Mouse (Mus musculus) yolk sac, embryonic 10.5 days (tissue): Measurements from ENCODE around the gene Olfr597.
"Not testable (repeated sequence)": the region's sequence is repeated elsewhere in the genome, so short reads cannot be mapped to it uniquely, and the experiment has no call there.

Source experiments
- DNase-seq: peaks from one replicate; pipeline ENCODE4 v3.0.0-alpha.2; 2017; ENCODE audit warnings: low spot score

Gene Olfr597

GRCm38 (mm10) chr7:103316015-103316414 is at the start of gene Olfr597:
TSS of gene Olfr597 (plus strand) at chr7:103316315.
- DNase-seq: not testable (repeated sequence)

DNA sequence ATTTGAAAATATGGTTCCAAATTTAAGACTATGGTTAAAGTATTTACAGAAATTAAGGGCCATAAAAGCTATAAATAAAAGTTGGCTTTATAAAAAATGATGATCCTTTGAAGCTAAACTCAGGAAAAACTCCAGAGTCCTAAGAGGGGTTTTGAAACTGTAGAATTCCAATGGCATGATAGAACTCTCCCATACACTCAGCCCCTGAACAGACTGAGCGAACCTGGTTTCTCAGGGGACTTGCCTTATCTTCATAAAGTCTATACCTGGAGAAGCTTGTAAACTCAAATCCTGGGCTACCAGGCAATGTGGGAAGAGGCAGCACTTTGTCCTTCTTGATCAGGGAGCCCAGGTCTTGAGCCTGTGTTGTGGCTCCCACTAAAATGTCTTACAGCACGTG is 10.8 kb upstream of the Olfr597 start, which contains the start of gene Olfr596:
Gene Olfr596, plus strand, starts transcription at position 301 of the 400 bp plus-strand sequence.
- not testable (repeated sequence) for DNase-seq

DNA sequence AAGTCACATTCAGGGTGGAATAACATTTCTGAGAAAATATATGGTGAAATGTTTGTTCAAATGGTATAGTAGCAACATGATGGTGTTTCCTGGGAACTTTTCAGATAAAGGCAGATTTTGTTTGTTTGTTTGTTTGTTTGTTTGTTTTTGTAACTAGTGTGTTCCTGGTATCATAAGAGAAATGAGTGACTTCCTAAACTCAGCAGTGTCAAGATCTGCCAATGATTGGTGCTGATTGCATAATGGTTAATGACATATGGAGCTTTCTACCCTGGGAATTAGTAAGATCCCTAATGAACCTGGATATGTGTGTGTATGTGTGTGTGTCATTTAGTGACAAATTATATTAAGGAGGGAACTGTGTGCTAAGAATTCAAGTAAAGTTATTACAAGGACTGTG is 7.2 kb downstream of the Olfr597 start, which contains the start of gene Olfr598:
Gene Olfr598, plus strand, starts transcription at position 301 of the 400 bp plus-strand sequence.
- DNase-seq: no peak

- no peak for DNase-seq
These were observed 19.5 kb downstream of the Olfr597 start, which contains the start of gene Olfr599 for GRCm38 (mm10) chr7:103335617-103336016. TSS of gene Olfr599 (plus strand) at chr7:103335917.

DNA sequence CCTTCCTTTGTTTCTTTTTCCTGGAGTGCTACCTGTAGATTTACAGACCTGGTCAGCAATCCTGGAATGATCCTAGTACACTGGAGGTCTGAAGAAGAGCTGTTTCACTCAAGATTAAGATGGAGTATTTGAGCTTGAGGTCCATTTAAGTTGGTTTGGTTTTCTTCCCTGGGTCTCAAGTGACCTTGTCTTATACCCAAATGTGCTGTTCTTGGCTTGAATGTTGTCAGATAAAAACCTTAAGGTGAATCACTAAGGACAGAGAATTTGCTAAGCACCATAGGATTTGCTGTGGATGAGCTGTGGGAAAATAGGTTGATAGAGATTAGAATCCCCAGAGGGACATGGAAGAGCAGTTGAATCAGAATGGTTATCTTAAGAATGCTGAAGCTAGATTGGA is 33.5 kb downstream of the Olfr597 start, which contains the start of gene Olfr600:
Gene Olfr600, minus strand, starts transcription at position 101 of the 400 bp plus-strand sequence.
- DNase-seq: no peak

DNA sequence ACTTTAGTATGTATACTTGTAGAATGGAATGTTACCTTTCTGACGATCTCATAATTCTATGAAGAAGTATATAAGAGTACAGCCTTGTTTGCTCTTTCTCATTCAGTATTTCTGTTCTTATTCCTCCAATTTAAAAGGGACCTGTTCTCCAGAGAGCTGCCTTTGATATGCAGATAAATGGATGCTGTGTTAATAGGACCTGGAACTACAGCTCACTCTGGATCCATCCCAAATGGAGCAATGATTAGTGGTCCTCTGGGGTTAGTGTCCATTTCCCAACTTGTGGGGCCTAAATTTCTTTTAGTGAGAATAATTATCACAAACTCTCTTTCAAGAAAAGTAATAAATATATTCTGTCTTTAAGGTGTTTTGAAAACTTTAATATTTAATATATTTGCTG is 46.4 kb downstream of the Olfr597 start, which contains the start of gene Olfr601:
Gene Olfr601, minus strand, starts transcription at position 101 of the 400 bp plus-strand sequence.
- no peak for DNase-seq
